Mouse (Mus musculus) intestine, embryonic 16.5 days (tissue): ENCODE measurements at regions not wholly inside any gene's neighbourhood (a gene's known extent, or its start where the extent isn't known, plus 50 kb on each side); places are given as distances from the start of the nearest gene placed in this dataset.
"Not testable (repeated sequence)": the region's sequence is repeated elsewhere in the genome, so short reads cannot be mapped to it uniquely, and the experiment has no call there.

ENCODE experiments used
- ATAC-seq: fragments of 200-750 bp; cut with Nextera tagmentation; 2 replicates; pipeline ENCODE4 v1.8.0; 2017; ENCODE audit warnings: moderate TSS enrichment, moderate library complexity
- H3K27ac ChIP-seq: fragments of 300-500 bp; sonication (generic); 2 replicates; pipeline ENCODE4 v1.5.1; 2014; ENCODE audit warnings: mild to moderate bottlenecking, low read length
- H3K27me3 ChIP-seq: fragments of 300-500 bp; sonication (generic); replicated peaks from 2 replicates; pipeline ENCODE4 v1.6.1; 2014; ENCODE audit warnings: low read length, control low read depth, mixed read lengths; ENCODE audit not compliant: control insufficient read depth, insufficient read depth
- H3K36me3 ChIP-seq: fragments of 300-500 bp; sonication (generic); 2 replicates; pipeline ENCODE4 v1.6.1; 2014; ENCODE audit warnings: low read length, control low read depth; ENCODE audit not compliant: control insufficient read depth, insufficient read depth
- H3K4me1 ChIP-seq: fragments of 300-500 bp; sonication (generic); 2 replicates; pipeline ENCODE4 v1.6.1; 2014; ENCODE audit warnings: low read length, control low read depth, mixed read lengths; ENCODE audit not compliant: control insufficient read depth, insufficient read depth
- H3K4me2 ChIP-seq: fragments of 300-500 bp; sonication (generic); 2 replicates; pipeline ENCODE4 v1.6.1; 2014; ENCODE audit warnings: low read depth, low read length, control low read depth
- H3K4me3 ChIP-seq: fragments of 300-500 bp; sonication (generic); 2 replicates; pipeline ENCODE4 v1.5.1; 2014; ENCODE audit warnings: mild to moderate bottlenecking, low read length
- H3K9ac ChIP-seq: fragments of 300-500 bp; sonication (generic); 2 replicates; pipeline ENCODE4 v1.6.1; 2014; ENCODE audit warnings: low read depth, low read length
- H3K9me3 ChIP-seq: fragments of 300-500 bp; sonication (generic); 2 replicates; pipeline ENCODE4 v1.6.1; 2016; ENCODE audit warnings: low read length, control low read depth; ENCODE audit not compliant: control insufficient read depth
- WGBS: fragments of 180-500 bp; shearing (Covaris S2); extraction: QIAGEN DNeasy Blood & Tissue Kit; methylation state at CpG from one replicate; pipeline ENCODE4 v1.1.7; 2014; 5-methylcytosine and 5-hydroxymethylcytosine counted together

DNA sequence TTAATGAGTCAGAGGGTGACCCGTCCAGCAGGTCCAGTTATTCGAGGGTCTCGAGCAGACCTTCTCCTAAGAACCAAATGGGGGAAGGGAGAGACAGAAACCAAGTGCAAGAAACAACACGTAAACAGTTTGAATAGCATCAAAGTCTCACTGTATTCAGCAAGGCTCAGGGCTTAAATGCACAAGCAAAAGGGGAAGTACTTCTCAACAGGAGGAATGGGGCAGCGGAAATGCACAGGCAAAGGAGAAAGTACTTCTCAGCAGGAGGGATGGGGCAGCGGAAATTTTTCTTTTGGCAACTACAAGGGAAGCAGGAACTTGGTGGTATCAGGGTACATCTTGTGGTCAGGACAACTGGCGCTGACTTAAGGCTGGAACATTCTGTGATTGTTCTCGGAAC is 330.6 kb downstream of the 9430069I07Rik start:
- H3K9me3 ChIP-seq, H3K9ac ChIP-seq, H3K4me1 ChIP-seq, H3K36me3 ChIP-seq, H3K4me2 ChIP-seq, H3K27me3 ChIP-seq, H3K27ac ChIP-seq, H3K4me3 ChIP-seq, ATAC-seq: not testable (repeated sequence)
- 70% methylated on average over 8 of the region's 8 CpGs for WGBS

- no peak for ATAC-seq
- no peak overlapping the region for H3K4me3 ChIP-seq
- H3K36me3 ChIP-seq = no peaks in the 10 kb centered on the region
- H3K27me3 ChIP-seq = no peaks in the 10 kb centered on the region
- H3K9ac ChIP-seq = no peak overlapping the region
- H3K27ac ChIP-seq = no peak overlapping the region
- WGBS = 88% methylated on average over 2 of the region's 2 CpGs
- H3K4me1 ChIP-seq = no peaks in the 10 kb centered on the region
- H3K9me3 ChIP-seq = no peaks in the 10 kb centered on the region
- H3K4me2 ChIP-seq = no peak overlapping the region
Measured at GRCm38 (mm10) chr15:34025396-34025795, 332.3 kb downstream of the 9430069I07Rik start.

DNA sequence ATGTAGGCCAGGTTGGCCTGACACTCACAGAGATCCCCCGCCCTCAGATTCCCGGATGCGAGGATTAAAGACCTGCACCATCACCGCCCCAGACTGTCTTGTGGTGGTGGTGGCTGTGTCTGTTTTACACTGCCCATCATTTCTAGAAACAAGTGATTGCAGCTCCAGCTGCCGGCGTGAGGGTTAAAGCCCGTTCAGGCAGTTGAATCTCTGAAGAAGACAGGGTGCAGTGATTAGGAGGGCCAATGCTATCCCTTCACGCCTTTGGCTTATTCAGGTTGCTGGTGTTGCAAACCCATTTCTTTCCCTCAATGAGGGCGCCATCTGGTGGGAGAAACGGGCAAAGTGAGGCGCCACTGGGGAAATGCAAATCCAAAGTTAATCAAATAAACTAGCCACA is 335.8 kb downstream of the 9430069I07Rik start:
- WGBS = 26% methylated on average over 11 of the region's 11 CpGs
- Histone ChIP-seq H3K27me3 (no peaks in the 10 kb centered on the region), H3K9ac (no peak overlapping the region), H3K36me3 (no peaks in the 10 kb centered on the region), H3K9me3 (no peaks in the 10 kb centered on the region), H3K4me1 (no peaks in the 10 kb centered on the region), H3K27ac (no peak overlapping the region), H3K4me3 (no peak overlapping the region), H3K4me2 (no peak overlapping the region)
- ATAC-seq = no peak

DNA sequence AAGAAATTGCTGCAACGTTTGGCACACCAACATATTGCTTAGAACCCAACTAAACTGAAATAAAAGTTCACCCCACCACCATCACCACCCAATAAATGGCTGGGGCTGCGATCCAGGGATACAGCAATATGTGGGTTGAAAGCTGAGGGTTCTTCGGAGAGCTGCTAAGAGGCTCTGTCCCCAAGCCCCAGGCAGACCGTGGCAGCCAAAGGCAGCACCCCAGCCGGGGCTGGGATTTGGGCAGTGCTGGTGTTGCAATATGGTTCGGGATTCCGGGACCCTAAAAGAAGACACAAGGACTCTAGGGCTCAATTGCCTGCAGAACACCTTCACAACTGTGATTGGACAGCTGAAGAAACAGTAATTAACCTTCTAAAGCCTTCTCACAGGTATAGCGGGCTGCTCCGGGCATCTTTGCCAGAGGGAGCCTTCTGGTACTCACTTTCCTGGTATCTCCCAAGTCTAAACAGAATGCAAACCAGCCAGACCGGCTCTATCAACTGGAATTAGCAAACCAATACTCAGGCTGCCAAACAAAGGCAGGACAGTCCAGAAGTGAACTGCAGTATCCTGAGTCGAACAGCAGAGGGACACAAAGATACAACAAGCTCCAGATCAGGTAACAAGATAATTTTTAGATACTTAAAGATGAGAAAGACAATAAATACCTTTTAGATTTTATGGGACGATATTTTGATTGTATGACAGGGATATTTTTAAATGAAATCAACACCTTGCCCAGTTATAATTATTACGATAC is 341.1 kb downstream of the 9430069I07Rik start:
- Histone ChIP-seq H3K9ac (no peak overlapping the region), H3K9me3 (no peaks in the 10 kb centered on the region), H3K4me2 (no peak overlapping the region), H3K27me3 (no peaks in the 10 kb centered on the region), H3K36me3 (no peaks in the 10 kb centered on the region), H3K27ac (no peak overlapping the region), H3K4me1 (no peaks in the 10 kb centered on the region), H3K4me3 (no peak overlapping the region)
- 46% methylated on average over 13 of the region's 13 CpGs for WGBS
- no peak for ATAC-seq

GRCm38 (mm10) chr15:34008591-34008990 is 349.1 kb downstream of the 9430069I07Rik start:
- H3K4me1 ChIP-seq = no peaks in the 10 kb centered on the region
- no peak overlapping the region for H3K27ac ChIP-seq
- H3K4me2 ChIP-seq = no peak overlapping the region
- H3K9me3 ChIP-seq = no peaks in the 10 kb centered on the region
- H3K9ac ChIP-seq = no peak overlapping the region
- no peak overlapping the region for H3K4me3 ChIP-seq
- no peaks in the 10 kb centered on the region for H3K27me3 ChIP-seq
- 41% methylated on average over 1 of the region's 1 CpGs for WGBS
- no peaks in the 10 kb centered on the region for H3K36me3 ChIP-seq
- no peak for ATAC-seq

DNA sequence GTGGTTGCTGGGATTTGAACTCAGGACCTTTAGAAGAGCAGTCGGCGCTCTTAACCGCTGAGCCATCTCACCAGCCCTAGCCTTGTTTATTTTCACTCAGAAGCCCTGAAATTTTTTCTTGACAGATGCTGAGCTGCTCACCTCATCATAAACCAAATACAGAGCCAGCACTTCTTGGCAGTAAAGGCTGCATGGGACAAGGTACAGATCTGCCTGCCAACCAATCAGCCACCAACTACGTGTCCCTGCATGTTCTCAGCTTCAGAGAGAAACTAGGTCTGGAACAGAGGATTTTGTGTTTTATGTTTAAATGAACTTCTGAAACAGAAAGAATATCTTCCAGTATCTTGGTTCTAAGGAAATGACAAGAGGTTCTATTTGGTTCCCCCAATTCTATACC is 365.3 kb downstream of the 9430069I07Rik start:
- ATAC-seq = no peak
- Histone ChIP-seq H3K36me3 (no peaks in the 10 kb centered on the region), H3K4me3 (no peak overlapping the region), H3K9me3 (no peaks in the 10 kb centered on the region), H3K27me3 (no peaks in the 10 kb centered on the region), H3K4me2 (no peak overlapping the region), H3K9ac (no peak overlapping the region), H3K27ac (no peak overlapping the region), H3K4me1 (no peaks in the 10 kb centered on the region)
- 84% methylated on average over 4 of the region's 4 CpGs for WGBS

GRCm38 (mm10) chr15:33975077-33975476 is 382.6 kb downstream of the 9430069I07Rik start:
- no peak overlapping the region for H3K4me2 ChIP-seq
- no peaks in the 10 kb centered on the region for H3K27me3 ChIP-seq
- no peak overlapping the region for H3K27ac ChIP-seq
- ATAC-seq = no peak
- no peak overlapping the region for H3K9ac ChIP-seq
- no peak overlapping the region for H3K4me3 ChIP-seq
- WGBS = 30% methylated on average over 1 of the region's 1 CpGs
- no peaks in the 10 kb centered on the region for H3K4me1 ChIP-seq
- no peaks in the 10 kb centered on the region for H3K36me3 ChIP-seq
- H3K9me3 ChIP-seq = no peaks in the 10 kb centered on the region

DNA sequence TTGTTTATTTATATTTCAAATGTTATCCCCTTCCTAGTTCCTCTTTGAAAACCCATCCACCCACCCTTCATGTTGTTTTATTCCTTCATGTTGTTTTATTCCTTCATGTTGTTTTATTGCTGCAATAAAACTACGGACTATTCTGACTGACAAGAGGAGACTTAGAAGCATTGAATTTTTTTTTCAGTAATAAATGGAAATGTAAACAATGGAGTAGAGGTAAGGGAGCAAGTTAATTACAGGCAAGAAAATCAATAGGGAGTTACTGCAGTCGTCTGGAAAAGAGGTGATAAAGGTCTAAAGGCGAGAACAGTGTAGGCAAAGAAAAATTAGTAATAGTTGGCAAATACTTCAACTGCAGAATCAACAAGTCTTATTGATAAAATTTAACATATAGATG is 384.2 kb downstream of the 9430069I07Rik start:
- Histone ChIP-seq H3K4me3 (no peak overlapping the region), H3K27ac (no peak overlapping the region), H3K9me3 (no peaks in the 10 kb centered on the region), H3K4me1 (no peaks in the 10 kb centered on the region), H3K27me3 (no peaks in the 10 kb centered on the region), H3K9ac (no peak overlapping the region), H3K4me2 (no peak overlapping the region), H3K36me3 (no peaks in the 10 kb centered on the region)
- peak; percentile 55 for ATAC-seq
- WGBS = 41% methylated on average over 3 of the region's 3 CpGs

GRCm38 (mm10) chr15:33969409-33969808 is 388.3 kb downstream of the 9430069I07Rik start:
- Histone ChIP-seq H3K4me3 (no peak overlapping the region), H3K9me3 (no peaks in the 10 kb centered on the region), H3K4me1 (no peaks in the 10 kb centered on the region), H3K36me3 (no peaks in the 10 kb centered on the region), H3K4me2 (no peak overlapping the region), H3K9ac (no peak overlapping the region), H3K27ac (no peak overlapping the region), H3K27me3 (no peaks in the 10 kb centered on the region)
- ATAC-seq = no peak
- 45% methylated on average over 1 of the region's 1 CpGs for WGBS
